Mouse (Mus musculus) kidney, postnatal 14 days (tissue): ENCODE results near the gene Scyl1.
A peak's percentile ranks its signal among the peaks of the same experiment; 100 is the strongest.

ENCODE experiments used
- DNase-seq: peaks from one replicate; pipeline ENCODE4 v3.0.0; 2022; ENCODE audit warnings: mixed read lengths

Scyl1 gene

DNA sequence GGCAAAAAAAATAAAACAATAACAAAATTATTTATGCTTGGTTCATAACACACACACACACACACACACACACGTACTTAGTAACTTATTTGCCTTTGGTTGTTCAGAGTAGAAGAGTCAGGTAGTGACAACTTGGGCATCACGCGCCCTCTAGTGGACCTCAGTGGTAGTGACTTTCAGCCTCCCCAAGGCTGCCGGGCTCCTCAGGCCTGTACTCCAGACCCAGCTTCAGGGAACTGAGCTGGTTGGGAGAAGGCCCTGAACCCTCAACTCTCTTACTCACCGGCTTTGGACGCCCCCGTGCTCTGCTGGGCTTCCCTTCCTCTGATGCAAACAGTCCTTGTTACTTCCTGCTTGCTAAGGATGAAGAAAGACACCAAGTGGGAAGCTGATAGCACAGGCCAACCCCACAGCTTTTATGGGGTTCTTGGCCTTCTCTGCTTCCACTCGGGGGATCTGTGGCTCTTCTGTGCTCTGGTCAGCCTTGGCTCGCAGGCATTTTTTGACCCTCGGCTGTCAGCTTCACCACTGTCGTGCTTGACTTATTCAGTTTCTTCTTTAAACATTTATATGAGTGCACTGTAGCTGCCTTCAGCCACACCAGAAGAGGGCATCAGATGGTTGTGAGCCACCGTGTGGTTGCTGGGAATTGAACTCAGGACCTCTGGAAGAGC, 15.4 kb upstream of the Scyl1 start:
- peak; percentile 92 for DNase-seq

DNA sequence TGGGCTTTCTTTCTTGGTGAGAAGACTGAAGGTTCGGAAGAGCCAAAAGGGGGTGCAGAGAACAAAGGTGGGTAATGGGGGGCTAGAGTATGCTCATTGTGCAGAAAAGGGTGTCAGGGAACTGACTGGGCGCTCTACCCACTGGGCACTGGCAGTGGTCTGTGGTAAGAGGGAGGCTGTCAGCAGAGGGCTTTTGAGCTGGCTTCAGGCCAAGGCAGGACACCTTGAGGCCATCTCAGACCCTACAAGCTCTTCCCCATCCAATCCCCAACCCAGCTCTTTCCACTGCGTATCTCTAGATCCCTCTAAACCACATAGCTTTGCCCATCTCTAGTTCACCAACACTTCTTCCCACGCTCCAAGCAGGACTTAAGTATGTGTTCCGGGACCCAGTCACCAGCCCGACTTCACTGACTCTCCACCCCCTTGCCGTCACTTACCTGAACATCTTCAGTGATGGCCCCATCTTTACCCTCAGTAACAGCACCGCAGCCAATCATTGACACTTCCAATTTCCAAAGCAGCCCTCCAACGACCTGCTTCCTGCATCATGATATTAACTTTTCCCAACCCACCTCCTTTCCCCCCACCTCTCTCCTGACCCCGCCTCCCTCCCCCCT, 13.8 kb upstream of the Scyl1 start:
- DNase-seq = no peak

DNA sequence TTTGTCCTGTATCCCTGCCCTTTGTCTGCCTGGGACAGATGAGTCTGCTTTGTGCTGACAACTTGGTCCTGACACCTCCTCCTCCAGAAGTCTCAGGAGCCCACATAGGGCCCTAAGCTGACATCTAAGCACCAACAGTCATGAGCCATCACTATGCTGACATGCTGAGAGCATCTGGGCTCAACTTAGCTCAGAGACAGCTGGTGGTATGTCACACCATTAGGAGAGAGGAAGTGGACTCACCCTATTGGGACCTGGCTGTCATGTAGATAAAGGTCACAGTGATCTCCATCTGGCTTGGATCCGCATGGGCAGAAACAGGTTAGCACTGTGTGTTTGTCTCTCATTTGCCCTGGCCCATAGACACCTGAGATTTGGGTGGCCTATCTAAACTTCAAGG, 10.9 kb upstream of the Scyl1 start:
- no peak for DNase-seq

DNA sequence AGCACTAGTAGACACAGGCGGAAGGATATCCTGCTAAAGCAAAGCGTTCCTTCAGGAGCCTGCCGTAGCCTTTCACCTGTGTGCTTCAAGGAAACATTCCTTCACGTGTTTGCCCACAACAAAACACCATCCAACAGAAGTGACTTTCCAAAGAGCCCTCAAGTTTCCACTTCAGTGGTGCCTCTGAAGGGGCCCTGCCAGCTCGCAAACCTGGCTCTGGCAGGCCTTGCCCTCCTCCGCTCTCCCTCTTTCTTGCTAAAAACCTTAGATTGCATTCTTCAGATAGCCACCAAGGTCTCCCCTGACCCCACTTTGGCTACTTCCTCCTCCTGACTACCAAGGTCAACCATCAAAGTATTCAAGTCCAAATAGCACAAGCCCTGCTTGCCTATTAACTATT, 10.3 kb upstream of the Scyl1 start:
- DNase-seq = no peak

DNA sequence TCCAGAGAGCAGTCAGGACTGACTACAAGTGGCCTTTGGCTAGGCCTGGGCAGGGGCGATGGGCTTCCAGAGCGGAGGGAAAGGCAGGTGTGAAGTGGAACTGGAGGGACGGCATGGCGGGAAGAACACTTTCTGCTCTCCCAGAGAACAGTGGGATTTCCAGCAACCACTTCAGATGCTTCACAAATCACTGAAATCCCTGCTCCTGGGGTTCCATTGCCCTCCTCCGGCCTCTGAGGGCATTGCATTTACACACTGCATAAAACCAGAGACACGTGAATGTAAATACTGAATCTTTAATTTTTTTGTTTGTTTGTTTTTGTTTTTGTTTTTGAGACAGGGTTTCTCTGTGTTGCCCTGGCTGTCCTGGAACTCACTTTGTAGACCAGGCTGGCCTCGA, 9.0 kb upstream of the Scyl1 start:
- peak; percentile 49 for DNase-seq

DNA sequence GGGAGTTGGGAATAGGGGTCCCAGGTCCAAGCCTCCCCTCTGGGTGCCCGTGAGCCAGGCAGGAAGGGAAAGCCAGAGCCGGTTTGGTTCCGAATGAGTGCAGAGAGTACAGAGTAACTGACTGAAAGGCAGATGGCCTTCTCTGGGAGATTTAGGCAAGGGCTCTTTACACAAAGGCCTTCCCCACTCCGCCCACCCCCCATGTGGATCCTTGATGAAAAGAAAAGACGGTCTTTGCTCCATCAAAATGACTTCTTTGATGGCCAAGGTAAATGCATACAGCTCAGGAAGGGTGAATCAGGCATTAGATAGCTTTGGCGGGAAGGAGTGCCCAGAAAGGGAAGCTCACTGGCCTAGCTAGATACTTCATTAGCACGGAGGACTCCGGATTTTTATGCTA, 7.1 kb upstream of the Scyl1 start:
- no peak for DNase-seq

DNA sequence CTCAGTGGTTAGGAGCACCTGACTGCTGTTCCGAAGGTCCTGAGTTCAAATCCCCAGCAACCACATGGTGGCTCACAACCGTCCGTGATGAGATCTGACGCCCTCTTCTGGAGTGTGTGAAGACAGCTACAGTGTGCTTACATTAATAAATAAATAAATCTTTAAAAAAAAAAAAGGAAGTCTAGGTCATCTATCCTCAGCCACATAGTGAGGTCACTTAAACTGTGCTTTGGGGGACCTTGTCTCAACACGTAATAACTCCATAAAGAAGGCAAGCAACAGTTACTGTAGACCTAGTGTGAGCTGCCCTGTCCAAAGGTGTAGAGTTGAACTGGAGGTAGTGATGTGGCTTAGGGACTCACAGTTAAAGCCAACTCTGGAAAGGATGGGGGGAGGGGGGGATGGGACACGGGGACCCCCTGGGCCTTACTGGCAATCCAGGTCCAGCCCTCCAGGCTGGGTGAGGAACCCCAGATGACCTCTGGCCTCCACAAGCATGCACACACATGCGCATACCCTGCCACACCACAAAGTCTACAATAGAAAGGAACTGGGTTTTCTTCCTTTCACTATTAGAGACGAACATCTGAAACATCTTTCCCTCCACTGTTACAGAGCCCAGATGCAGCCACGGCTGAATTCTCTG, 6.3 kb upstream of the Scyl1 start:
- DNase-seq = no peak

DNA sequence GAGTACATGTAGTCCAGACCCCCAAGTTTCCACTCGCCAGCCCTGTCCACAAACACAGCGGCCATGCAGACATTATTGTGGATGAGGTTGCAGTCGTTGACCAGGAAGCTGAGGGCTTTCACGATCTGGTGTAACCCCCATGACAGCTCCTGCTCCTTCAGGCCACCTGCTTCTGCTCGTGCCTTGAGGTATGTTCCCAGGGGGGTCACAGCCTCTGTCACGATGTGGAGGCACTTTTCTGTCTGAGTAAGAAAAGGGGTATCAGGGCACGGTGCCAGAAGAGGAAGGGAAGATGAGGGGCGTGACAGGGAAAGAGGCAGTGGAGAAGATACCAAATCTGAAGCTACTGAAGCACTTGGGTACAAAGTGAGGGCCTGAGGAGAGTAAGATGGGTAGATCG, 908 bp downstream of the Scyl1 start:
- DNase-seq = no peak

DNA sequence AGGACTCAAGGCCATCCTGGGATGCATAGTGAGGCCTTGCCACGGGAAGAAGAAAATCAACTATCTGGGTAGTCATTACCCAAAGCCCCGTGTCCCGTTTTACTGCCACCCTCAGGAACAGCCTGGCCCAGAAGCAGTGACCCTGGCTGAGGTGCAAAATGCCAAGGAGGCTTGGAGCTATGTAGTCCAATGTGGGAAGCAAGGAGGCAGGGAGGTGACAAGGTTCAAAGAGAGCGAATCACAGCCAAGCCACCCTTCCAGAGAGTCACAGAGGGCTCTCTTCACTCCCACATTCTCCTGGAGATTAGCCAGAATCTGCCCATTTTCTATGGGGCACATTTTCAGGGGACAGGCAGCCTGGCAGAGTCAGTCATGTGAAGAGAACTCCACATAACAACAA, 3.9 kb downstream of the Scyl1 start:
- DNase-seq = peak; percentile 45

DNA sequence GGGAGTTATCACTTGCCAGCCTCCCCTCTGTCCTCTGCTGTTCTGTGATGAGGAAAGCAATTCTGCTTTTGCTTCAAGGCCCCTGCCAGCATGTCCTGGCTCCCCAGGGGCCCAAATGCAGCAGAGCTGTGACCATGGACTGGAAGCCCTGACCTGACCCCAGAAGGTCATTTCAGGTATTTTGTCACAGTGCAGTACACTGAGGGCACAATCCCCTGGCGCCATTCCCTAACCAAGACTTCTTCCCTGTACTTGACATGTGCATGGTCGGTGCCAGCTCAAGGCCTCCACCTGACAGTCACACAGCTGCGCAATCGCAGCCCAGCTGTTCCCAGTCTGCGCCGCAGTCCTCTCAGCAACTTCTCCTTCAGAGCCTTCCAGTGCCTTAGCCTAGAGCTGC, 8.1 kb downstream of the Scyl1 start:
- DNase-seq = no peak

DNA sequence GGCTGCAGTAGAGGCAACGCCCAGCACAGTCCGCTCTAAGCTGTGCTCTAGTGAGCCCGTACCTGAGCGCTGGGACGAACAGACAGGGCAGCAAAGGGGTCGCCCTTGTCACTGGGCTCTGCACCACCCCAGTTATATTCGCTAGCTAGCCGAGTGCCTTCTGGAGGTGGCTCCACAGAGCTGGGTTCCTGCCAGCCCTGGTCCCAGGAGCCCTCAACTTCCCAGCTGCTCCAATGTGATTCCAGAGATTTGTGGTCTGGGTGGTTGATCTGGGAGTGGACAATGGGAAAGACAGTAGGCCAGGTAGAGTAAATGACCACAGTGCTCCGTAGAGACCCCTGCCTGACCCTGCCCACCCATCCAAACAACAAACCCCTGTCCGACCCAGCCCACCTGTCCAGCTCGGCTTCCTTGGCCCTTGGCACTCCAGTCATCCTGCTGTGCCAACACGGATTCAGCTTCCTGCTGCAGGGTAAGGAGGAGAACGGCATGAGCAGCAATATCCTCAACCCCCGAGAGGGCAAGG, 12.3 kb downstream of the Scyl1 start:
- DNase-seq = no peak

DNA sequence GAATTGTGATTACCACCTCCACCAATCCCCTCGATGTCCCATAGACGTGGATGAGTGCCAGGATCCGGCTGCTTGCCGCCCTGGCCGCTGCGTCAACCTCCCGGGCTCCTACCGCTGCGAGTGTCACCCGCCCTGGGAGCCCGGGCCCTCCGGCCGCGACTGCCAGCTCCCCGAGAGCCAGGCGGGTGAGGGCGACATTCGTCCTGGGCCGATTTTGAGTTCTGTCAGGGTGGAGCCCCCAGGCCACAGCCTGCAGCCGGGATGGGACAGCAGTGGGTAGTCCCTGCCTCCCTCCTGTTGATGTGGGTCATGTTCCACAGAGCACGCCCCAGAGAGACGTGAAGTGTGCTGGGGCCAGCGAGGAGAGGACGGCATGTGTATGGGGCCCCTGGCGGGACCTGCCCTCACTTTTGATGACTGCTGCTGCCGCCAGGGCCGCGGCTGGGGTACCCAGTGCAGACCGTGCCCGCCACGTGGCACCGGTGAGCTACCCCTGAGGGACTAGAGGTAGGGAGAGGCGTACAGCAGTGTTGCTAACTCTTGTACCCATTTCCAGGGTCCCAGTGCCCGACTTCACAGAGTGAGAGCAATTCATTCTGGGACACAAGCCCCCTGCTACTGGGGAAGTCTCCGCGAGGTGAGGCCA, 14.1 kb downstream of the Scyl1 start:
- DNase-seq = no peak

DNA sequence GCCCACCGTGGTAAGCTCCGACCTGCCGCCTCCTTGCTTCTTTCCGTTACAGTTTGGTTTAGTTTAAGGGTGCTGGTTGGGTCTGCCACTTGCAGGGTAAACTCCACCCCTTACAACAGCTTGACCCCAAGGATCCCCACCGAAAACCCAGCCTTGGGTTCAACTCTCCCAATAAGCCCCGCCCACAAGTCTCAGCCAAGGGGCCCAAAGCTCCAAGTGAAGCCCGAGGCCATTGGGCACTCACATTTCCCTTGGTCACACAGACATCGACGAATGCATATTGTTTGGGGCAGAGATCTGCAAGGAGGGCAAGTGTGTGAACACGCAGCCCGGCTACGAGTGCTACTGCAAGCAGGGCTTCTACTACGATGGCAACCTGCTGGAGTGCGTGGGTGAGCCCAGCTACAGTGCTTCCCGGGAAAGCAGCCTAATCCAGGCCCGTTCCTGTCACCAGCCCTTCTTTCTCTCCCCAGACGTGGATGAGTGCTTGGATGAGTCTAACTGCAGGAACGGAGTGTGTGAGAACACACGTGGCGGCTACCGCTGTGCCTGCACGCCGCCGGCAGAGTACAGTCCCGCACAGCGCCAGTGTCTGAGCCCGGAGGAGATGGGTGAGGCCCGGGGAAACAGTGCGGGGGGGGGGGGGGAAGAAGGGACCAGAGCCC, 14.8 kb downstream of the Scyl1 start:
- no peak for DNase-seq

DNA sequence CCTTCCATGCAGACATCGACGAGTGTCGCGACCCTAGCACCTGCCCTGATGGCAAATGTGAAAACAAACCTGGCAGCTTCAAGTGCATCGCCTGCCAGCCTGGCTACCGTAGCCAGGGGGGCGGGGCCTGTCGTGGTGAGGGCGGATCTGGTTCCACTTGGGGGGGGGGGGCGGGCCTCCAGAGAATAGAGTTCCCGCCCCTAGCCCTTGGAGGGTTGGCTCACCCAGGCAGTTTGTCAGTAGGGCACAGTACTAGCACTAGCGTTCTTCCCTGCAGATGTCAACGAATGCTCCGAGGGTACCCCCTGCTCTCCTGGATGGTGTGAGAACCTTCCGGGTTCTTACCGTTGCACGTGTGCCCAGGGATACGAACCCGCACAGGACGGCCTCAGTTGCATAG, 19.5 kb downstream of the Scyl1 start:
- DNase-seq = peak; percentile 58

DNA sequence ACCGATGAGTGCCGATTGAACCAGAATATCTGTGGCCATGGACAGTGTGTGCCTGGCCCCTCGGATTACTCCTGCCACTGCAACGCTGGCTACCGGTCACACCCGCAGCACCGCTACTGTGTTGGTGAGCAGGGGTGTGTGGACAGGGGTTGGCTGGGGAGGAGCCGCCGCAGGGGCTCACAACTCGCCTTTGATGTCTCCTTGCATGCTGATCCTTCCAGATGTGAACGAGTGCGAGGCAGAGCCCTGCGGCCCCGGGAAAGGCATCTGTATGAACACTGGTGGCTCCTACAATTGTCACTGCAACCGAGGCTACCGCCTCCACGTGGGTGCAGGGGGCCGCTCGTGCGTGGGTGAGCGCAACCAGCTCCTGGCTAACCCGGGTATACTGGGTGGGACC, 20.3 kb downstream of the Scyl1 start:
- DNase-seq = no peak

DNA sequence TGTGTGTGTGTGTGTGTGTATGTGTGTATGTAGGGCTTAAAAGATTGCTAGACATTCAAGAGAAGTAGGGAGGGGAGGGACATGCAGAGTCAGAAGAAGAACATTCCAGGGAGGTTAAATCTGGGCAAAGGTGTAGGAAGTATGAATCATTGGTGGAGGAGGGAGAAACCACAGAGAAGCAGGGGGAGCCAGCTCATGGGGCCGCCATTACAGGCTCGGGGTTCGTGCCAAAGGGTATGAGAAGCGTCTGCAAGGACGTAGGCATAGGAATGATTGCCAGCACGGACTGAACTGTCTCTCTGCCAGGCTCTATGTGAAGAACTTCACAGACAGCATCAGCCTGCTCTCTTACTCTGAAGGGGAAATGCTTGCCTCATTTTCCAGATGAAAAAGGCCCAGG, 21.7 kb downstream of the Scyl1 start:
- no peak for DNase-seq

DNA sequence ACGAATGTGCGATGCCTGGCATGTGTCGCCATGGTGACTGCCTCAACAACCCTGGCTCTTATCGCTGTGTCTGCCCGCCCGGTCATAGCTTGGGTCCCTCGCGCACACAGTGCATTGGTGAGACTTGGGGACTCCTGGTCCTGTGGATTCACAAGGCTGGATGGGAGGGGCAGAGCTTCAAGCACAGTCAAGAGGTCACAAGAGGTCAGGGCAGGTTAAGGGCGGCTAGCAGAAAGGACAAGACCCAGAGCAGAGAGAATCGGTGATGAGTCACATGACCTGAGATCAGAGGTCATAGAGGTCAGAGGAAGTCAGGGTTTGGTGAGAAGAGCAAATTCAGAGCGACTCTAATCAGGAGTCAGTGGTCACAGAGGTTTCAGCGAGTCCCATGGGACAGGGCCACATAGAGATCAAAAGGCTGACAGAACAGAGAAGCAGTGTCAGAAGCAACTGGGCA, 24.3 kb downstream of the Scyl1 start:
- no peak for DNase-seq

DNA sequence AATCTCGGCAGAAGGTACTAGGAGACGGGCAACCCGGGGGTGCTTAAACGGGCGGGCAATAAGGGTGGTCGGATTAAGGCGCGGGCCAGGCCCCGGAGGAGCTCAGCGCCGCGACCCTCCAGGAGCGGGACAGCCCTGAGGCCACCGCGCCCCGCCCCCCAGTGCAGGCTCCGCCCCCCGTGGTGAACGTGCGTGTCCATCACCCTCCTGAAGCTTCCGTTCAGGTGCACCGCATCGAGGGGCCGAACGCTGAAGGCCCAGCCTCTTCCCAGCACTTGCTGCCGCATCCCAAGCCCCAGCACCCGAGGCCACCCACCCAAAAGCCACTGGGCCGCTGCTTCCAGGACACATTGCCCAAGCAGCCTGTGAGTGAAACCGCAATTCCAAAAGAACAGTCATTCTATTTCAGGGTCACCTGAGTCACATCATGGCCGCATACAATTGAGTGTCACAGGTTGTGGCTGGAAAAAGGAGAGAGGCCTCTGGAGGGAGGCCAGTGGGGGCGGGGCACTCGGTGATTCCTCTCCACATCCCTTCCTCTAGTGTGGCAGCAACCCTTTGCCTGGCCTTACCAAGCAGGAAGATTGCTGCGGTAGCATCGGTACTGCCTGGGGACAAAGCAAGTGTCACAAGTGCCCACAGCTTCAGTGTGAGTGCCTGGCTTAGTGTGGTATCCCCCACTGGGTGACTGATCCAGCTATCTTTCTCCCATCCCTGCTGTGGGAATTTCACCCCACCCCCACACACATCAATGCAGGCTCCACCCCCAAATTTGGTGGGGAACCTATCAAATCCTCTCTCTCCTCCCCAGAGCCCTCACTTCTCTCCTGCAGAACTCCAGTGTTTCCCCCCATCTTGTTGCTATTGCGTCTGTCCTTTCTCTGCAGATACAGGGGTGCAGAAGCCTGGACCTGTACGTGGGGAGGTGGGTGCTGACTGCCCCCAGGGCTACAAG, 25.2 kb downstream of the Scyl1 start:
- DNase-seq = no peak

DNA sequence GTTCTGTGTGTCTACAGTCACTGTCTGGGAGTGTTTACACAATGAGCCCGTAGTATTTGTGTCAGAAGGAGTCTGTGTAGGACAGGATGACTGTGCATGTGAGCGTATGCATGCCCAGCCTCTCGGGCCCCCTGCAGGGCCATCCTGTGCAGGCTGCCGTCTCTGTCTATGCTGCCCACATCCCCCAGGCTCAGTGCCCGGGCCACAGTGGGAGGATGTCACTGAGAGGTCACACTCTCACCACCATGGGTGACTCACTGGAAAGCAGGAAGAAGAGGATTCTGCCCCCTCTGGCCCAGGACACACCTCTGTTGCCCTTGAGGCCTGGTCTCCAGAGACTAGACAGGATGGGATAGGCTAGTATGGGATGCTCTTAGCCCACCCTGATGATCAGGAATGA, 27.6 kb downstream of the Scyl1 start:
- peak; percentile 41 for DNase-seq

DNA sequence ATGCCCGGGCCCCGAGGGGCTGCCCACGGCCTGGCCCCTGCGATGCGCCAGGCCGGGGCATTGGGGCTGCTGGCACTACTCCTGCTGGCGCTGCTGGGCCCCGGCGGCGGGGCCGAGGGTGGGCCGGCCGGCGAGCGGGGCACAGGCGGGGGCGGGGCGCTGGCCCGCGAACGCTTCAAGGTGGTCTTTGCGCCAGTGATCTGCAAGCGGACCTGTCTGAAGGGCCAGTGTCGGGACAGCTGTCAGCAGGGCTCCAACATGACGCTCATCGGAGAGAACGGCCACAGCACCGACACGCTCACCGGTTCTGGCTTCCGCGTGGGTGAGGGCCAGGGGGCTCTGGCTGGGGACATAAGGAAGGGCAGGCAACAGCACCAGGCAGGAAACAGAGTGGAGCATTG, 29.0 kb downstream of the Scyl1 start:
- peak; percentile 46 for DNase-seq

DNA sequence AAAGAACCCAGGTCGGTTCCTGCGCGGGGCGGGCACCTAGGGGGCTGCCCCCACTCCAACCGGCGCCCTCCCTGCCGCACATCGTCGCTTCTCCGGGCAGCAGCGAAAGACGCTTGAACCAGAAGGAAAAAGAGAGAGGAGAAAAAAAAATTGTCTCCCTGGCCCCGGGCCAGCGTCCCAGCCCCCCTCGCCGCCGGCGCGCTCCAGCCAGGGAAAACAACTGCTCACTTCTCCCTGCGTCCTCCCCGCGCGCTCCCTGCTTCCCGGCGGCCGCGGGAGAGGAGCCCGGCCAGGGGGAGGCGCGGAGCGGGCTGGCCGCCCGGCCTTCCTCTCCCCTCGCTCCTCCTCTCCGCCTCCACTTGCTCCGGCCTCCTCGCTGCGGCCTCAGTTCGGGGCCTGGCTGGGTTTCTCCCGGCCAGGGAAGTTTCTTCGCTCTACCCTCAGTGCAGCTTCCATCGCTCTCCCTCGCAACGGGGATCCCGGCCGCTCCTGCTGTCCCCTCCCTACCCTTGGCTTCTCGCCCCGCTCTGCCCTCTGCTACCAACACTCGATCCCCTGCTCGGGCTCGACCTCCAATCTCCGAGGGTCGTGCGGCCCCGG, 29.5 kb downstream of the Scyl1 start:
- DNase-seq = peak; percentile 88
